Mouse (Mus musculus) hematopoietic stem cell, adult 5-6 weeks (primary cell): ENCODE data around the gene Adgrl4. TPM values are rescaled to one million over a fixed set of nuclear protein-coding genes. Genes with fewer than 3 reads are reported as not detected.

Experiments
- ATAC-seq, 2 experiments: fragments of 125-278 bp in 1 of 2; replicated peaks in 1 of 2; 2 replicates each; pipeline ENCODE4 v1.8.0; 2016 to 2017; ENCODE audit warnings: inconsistent platforms in 2 of 2, mild to moderate bottlenecking in 2 of 2, moderate number of reproducible peaks in 2 of 2, low read depth in 1 of 2, moderate TSS enrichment in 1 of 2; ENCODE audit not compliant: low FRiP score in 2 of 2, poor library complexity in 2 of 2, severe bottlenecking in 2 of 2, insufficient read depth in 1 of 2, low TSS enrichment in 1 of 2
- total RNA-seq: library from RNA; stranded (forward); fragments of 172-1452, 232-1000 nt; gene quantifications from 2 replicates; pipeline ENCODE4 v1.2.3, GENCODE M21; 2017

The Adgrl4 gene
- 1,272 and 1,485 TPM in 2 replicates for total RNA-seq

GRCm38 (mm10) chr3:151437693-151438092 is at the start of gene Adgrl4:
Gene Adgrl4 (plus strand): TSS chr3:151437887.
- ATAC-seq, result peak; percentile 86 to 92

- 0 out of 4 replicates have a peak, but pooled peaks of 1 of the 2 experiments have one; percentile 14 for ATAC-seq
These were observed 46.8 kb upstream of the Adgrl4 start for GRCm38 (mm10) chr3:151390912-151391311.

GRCm38 (mm10) chr3:151392891-151393290 is 44.8 kb upstream of the Adgrl4 start:
- no peak for ATAC-seq

DNA sequence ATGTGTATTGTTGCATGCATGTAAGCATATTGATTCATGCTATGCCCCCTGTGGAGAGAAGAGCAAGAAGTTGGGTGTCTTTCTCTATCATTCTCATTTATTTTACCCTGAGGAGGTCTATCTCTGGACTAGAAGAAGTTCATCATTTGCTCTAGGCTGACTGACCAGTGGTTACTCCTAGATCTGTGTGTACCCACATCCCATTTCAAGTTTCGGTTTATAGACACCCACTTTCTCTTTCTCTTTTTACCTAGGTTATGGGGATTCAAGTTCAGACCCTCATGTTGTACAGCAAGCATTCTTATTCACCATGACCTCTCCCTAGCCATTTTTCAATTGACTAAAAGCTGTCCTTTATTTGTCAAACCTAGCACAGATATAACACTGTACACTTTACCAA is 44.4 kb upstream of the Adgrl4 start:
- ATAC-seq, result peak; percentile 40 to 54; a peak in 3 of 4 replicates

GRCm38 (mm10) chr3:151399270-151399669 is 38.4 kb upstream of the Adgrl4 start:
- no peak for ATAC-seq

DNA sequence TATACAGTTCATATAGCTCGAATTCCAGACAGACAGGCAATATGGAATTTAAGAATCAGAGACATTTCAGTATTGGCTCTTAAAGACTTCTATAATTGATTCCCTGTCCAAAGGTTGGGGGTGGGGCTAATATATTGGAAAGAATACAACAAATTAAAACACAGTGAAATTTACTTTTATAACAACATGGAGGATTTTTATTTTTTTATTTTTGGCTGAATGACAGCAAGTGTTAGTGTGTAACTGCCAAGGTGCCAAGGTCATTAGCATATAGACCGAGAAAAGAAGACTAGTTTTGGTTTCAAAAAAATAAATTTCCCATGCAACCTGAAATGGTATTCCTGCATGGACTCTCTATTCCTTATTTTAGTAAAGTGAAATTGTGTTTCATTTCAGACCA is 26.7 kb upstream of the Adgrl4 start:
- no peak for ATAC-seq

- no peak for ATAC-seq
These were observed 26.2 kb upstream of the Adgrl4 start for GRCm38 (mm10) chr3:151411488-151411887.

DNA sequence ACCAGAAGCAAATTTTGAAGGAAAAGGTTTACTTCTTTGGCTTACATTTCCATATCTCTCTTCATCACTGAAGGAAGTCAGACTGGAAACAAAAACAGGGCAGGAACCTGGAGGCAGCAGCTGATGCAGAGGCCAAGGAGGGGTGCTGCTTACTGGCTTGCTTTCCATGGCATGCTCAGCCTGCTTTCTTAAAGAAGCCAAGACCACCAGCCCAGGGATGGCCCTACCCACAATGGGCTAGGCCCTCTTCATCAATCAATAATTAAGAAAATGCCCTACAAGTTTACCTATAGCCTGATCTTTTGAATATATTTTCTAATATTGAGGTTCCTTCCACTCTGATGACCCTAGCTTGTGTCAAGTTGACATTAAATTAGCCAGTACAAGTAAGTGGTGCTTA is 20.8 kb upstream of the Adgrl4 start:
- ATAC-seq, result no peak

- ATAC-seq, result peak; percentile 88 to 94
These were observed 19.8 kb upstream of the Adgrl4 start for GRCm38 (mm10) chr3:151417688-151418572.

DNA sequence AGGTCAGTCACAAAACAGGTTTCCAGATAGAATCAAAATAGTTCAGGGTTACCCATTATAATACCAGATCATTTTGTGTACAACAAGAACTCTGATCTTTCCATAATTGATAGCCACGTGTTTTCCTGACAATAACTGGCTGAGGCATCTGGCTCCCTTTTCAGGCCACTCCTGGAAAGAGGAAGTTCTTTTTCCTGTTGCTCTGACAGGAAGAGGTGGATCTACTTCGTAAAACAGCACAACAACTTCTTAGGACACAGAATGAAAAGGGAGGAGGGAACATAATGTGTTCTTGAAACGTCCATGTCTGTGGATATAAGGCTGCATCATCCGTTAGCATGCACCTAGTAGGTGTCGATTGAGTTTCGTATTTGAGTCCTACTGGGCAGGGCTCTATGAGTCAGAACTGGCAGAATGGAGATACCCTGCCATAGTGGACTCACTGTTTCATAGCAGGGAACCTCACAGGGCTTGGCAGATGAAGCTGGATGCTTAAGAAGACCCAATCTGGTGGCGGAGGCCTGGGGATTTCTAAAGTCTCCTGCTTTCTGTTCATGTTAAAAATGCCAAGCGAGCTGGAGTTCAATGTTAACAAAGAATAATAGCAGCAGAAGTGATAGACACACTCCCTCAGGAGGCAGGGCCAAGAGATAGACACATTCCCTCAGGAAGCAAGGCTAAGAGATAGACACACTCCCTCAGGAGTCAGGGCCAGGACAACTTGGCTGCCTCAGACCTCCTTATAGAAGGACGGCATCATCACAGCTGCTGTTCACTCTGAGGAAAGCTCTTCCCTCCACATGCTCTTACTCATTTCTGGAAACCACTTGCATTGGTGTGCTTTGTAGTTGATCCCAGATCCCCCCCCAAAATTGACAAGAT is 13.1 kb upstream of the Adgrl4 start:
- peak; percentile 79 to 86 for ATAC-seq

GRCm38 (mm10) chr3:151430106-151430505 is 7.6 kb upstream of the Adgrl4 start:
- ATAC-seq, result no peak

GRCm38 (mm10) chr3:151431507-151431906 is 6.2 kb upstream of the Adgrl4 start:
- no peak for ATAC-seq

DNA sequence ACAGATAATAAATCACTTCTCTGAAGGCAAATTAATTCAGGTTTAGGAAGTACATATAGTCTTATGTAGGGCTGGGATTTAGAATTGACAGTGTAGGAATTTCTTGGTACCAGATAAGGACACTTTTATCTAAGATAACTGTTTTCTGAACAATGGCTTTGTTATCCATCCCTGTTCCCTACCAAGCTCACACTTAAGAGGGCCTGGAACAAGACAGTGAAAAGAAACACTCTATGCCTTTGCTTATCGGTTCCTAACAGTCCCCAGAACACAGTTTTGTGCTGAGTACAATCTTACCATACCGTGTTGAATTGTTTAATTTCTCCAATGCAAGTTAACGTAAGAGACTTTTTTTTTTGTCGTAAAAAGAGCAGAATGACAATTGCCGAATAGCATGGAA is 677 bp downstream of the Adgrl4 start:
- no peak for ATAC-seq

DNA sequence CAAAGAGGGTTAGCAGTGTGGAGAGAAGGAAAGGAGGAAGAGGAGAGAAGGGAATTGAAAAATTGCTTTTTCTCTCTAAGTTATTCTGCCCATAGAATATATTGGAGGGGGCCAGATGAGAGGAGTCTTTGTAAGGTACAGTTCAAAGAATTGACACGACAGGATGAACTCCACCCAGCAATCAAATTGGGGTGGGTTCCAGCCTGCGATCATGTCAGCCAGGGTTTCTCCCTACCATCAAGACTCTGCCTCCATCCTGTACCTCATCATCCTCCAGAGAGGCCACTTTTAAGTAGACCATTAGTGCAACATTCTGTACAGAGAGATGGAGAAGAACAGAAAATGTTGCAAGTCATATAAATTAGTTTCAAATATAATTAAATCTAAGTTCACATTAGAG is 2.3 kb downstream of the Adgrl4 start:
- no peak for ATAC-seq

DNA sequence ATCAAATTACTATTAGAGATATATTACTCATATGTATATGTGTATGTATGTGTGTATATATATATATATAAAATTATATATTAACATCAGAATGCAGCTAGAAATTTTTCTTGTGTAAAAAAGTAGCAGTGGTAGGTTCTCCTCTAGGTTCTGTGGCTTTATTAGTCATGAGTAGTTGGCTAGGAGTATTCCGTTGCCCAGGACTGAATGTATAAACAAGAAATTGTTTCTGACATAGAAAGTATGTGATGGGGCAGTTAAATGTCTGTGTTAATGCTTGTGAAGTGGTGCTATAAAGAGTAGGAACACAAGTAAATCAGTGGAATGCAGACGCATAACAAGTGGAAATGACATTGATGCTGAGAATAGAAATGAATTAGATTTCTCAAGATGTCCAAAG is 4.3 kb downstream of the Adgrl4 start:
- ATAC-seq, result no peak

DNA sequence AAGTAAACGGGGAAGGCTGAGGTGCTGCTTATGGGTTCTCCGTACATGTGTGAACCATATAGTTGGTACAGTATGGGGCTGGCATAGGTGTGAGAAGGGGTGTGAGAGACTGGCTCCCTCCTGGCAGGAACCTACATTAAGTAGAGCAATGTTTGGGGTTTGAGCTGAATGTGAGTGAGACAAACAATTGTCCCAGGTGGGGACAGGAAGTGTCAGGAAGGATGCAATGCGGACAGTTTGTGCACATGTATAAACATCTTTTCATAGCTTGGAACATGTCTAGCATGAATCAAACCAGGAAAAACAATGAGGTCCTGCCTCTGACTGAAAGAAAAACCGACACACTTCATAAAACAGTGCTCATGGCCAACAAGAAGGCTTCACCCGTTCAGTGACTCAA is 5.8 kb downstream of the Adgrl4 start:
- ATAC-seq, result no peak

GRCm38 (mm10) chr3:151444284-151444683 is 6.6 kb downstream of the Adgrl4 start:
- peak; percentile 65 to 69 for ATAC-seq

DNA sequence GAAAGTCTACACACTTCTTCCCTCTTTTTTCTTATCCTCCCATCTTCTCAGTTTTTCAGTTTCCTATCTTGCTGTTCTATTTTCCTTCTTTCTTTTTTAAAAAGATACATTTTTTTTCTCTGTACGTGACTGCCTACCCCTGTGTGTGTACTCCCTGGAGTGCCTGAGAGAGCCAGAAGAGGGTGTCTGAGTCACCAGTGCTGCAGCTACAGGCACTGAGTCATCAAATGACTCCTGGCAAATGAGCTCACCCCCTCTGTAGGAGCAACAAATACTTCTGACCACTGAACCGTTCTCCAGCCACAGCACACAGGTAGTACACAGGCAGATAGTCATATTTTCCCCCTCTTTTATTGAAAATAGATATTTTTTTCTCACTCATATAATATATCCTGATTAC is 8.2 kb downstream of the Adgrl4 start:
- peak; percentile 76 to 82 for ATAC-seq
